Comparison of ENCODE assay signal across 7 mouse cellular contexts in genomic region chr8:71405401-71406098, GRCm38 (mm10). TPM values are rescaled to one million over a fixed set of nuclear protein-coding genes. Genes with fewer than 3 reads are reported as not detected.
A peak's percentile ranks its signal among the peaks of the same experiment; 100 is the strongest.
DNase-seq lines count a peak whose midpoint lies in the region; ATAC-seq and TF ChIP-seq lines count a peak whose summit lies in the region.

Gene Ankle1, plus strand, starts transcription at chr8:71406010.

- peak; percentile 79 for ATAC-seq in embryonic facial prominence, embryonic 12.5 days (ENCODE audit: insufficient number of reproducible peaks, insufficient read depth, low FRiP score, low TSS enrichment)
- ATAC-seq in limb, embryonic 13.5 days (ENCODE audit: low FRiP score, low read depth), result peak; percentile 90
- ATAC-seq in midbrain, embryonic 16.5 days, result peak; percentile 90

- TF ChIP-seq POLR2A in heart, adult 2 months (IDR thresholded peaks at IDR 0.05; ENCODE audit: insufficient read depth, low read depth, low read length), result peak; percentile 81

- intact Hi-C loops in heart, adult 2 months (cut with DNase I), result loop anchor here (1.0 to 2.0 kb wide), 2 partner anchors 34 to 65 kb away; partner anchors contain the start of gene Ocel1

- peak; percentile 97 for DNase-seq in adrenal gland, postnatal 25 days
- peak; percentile 94 to 99 for DNase-seq in heart, adult 2 months
- DNase-seq in kidney, adult 8-10 months, result peak; percentile 94 to 98
- DNase-seq in spleen, postnatal 10 days (ENCODE audit: low spot score in 2 of 2), result peak; percentile 99

- peak within 1 kb of the TSS; percentile 62 for H3K9ac ChIP-seq in embryonic facial prominence, embryonic 12.5 days
- peak within 1 kb of the TSS; percentile 49 for H3K9ac ChIP-seq in heart, adult 2 months (ENCODE audit: low read depth, low read length)
- H3K9ac ChIP-seq in limb, embryonic 13.5 days, result peak within 1 kb of the TSS; percentile 68
- peak within 1 kb of the TSS; percentile 52 for H3K9ac ChIP-seq in midbrain, embryonic 16.5 days (ENCODE audit: low read depth, low read length)

- TF ChIP-seq EP300 in heart, adult 2 months (IDR thresholded peaks at IDR 0.05; ENCODE audit: insufficient read depth, low read depth, low read length), result peak; percentile 40; the same call in 1 of the 2 replicates

- H3K27ac ChIP-seq in embryonic facial prominence, embryonic 12.5 days, result peak within 1 kb of the TSS; percentile 67
- H3K27ac ChIP-seq in heart, adult 2 months, result peak within 1 kb of the TSS; percentile 29
- no peak within 1 kb of the TSS; the same call in 1 of the 2 replicates for H3K27ac ChIP-seq in limb, embryonic 13.5 days
- 0 out of 2 replicates have a peak within 1 kb of the TSS, but pooled peaks have one; percentile 17 for H3K27ac ChIP-seq in midbrain, embryonic 16.5 days (ENCODE audit: low read length)

- H3K4me3 ChIP-seq in embryonic facial prominence, embryonic 12.5 days, result peak within 1 kb of the TSS; percentile 68
- peak within 1 kb of the TSS; percentile 48 for H3K4me3 ChIP-seq in heart, adult 2 months
- H3K4me3 ChIP-seq in limb, embryonic 13.5 days, result peak within 1 kb of the TSS; percentile 63
- peak within 1 kb of the TSS; percentile 47 for H3K4me3 ChIP-seq in midbrain, embryonic 16.5 days (ENCODE audit: low read depth, low read length)

- peak; percentile 87 for TF ChIP-seq CTCF in heart, adult 2 months (IDR thresholded peaks at IDR 0.05)

- no peaks in the 10 kb centered on the region for H3K79me2 ChIP-seq in heart, adult 2 months (replicated peaks; ENCODE audit: control insufficient read depth, insufficient read depth, low read length)

- WGBS in embryonic facial prominence, embryonic 12.5 days, result 18% methylated on average over 33 of the region's 33 CpGs
- 11% methylated on average over 33 of the region's 33 CpGs for WGBS in heart, adult 2 months
- 17% methylated on average over 31 of the region's 33 CpGs for WGBS in limb, embryonic 13.5 days
- 17% methylated on average over 33 of the region's 33 CpGs for WGBS in midbrain, embryonic 16.5 days

- H3K27me3 ChIP-seq in embryonic facial prominence, embryonic 12.5 days, result no peaks in the 10 kb centered on the region
- H3K27me3 ChIP-seq in heart, adult 2 months (ENCODE audit: control insufficient read depth, insufficient read depth, low read length), result no peaks in the 10 kb centered on the region
- H3K27me3 ChIP-seq in limb, embryonic 13.5 days, result no peaks in the 10 kb centered on the region
- no peaks in the 10 kb centered on the region for H3K27me3 ChIP-seq in midbrain, embryonic 16.5 days (ENCODE audit: control insufficient read depth, insufficient read depth, low read depth, low read length)

- H3K36me3 ChIP-seq in embryonic facial prominence, embryonic 12.5 days, result peaks cover 31% of the 10 kb centered on the region
- H3K36me3 ChIP-seq in heart, adult 2 months (ENCODE audit: control insufficient read depth, insufficient read depth, low read length), result no peaks in the 10 kb centered on the region
- H3K36me3 ChIP-seq in limb, embryonic 13.5 days, result peaks cover 39% of the 10 kb centered on the region
- H3K36me3 ChIP-seq in midbrain, embryonic 16.5 days (ENCODE audit: control insufficient read depth, insufficient read depth, low read length), result no peaks in the 10 kb centered on the region

- peak within 1 kb of the TSS; percentile 84 for H3K4me2 ChIP-seq in embryonic facial prominence, embryonic 12.5 days (replicated peaks)
- H3K4me2 ChIP-seq in limb, embryonic 13.5 days (replicated peaks), result peak within 1 kb of the TSS; percentile 93
- peak within 1 kb of the TSS; percentile 97 for H3K4me2 ChIP-seq in midbrain, embryonic 16.5 days (ENCODE audit: low read length)

- no peaks in the 10 kb centered on the region for H3K9me3 ChIP-seq in embryonic facial prominence, embryonic 12.5 days
- no peaks in the 10 kb centered on the region for H3K9me3 ChIP-seq in limb, embryonic 13.5 days
- no peaks in the 10 kb centered on the region for H3K9me3 ChIP-seq in midbrain, embryonic 16.5 days (replicated peaks; ENCODE audit: control insufficient read depth, low read length, poor library complexity, severe bottlenecking)

- H3K4me1 ChIP-seq in embryonic facial prominence, embryonic 12.5 days, result peaks cover 15% of the 10 kb centered on the region
- H3K4me1 ChIP-seq in heart, adult 2 months (ENCODE audit: control insufficient read depth, insufficient read depth, low read length), result peaks cover 5% of the 10 kb centered on the region
- peaks cover 16% of the 10 kb centered on the region for H3K4me1 ChIP-seq in limb, embryonic 13.5 days
- H3K4me1 ChIP-seq in midbrain, embryonic 16.5 days (ENCODE audit: control insufficient read depth, insufficient read depth, low read length), result peaks cover 13% of the 10 kb centered on the region; the same call in 1 of the 2 replicates

RNA-seq across cellular contexts. Expression of gene Ankle1, which starts in this region (rescaled TPM):
- total RNA-seq in adrenal gland, postnatal 25 days (2021), result 3.2 and 4.1 TPM in 2 replicates
- 40.5 and 42.7 TPM in 2 replicates for polyA plus RNA-seq in embryonic facial prominence, embryonic 12.5 days (2016; fragmentation: Nextera tagmentation; extraction: Ambion mirVana)
- not detected for total RNA-seq in heart, adult 2 months (2021)
- polyA plus RNA-seq in heart, adult 2 months (2012; rRNA removed), result 0.15 and 0.31 TPM in 2 replicates
- polyA plus RNA-seq in limb, embryonic 13.5 days (2015; fragmentation: Nextera tagmentation; extraction: Ambion mirVana), result 40.7 and 41.9 TPM in 2 replicates
- 4.0 and 5.1 TPM in 2 replicates for polyA plus RNA-seq in midbrain, embryonic 16.5 days (2015; fragmentation: Nextera tagmentation; extraction: Ambion mirVana)

Comparison
In these comparisons a context has a peak if more than half of its experiments do, and no peak if none do; other contexts are left out.
1. Peak in DNase-seq, H3K4me3 ChIP-seq, H3K27ac ChIP-seq and H3K9ac ChIP-seq in heart, adult 2 months; RNA of the gene not detected or under 1 TPM.